ENCODE assay signal across 25 mouse cellular contexts in the genomic region with DNA sequence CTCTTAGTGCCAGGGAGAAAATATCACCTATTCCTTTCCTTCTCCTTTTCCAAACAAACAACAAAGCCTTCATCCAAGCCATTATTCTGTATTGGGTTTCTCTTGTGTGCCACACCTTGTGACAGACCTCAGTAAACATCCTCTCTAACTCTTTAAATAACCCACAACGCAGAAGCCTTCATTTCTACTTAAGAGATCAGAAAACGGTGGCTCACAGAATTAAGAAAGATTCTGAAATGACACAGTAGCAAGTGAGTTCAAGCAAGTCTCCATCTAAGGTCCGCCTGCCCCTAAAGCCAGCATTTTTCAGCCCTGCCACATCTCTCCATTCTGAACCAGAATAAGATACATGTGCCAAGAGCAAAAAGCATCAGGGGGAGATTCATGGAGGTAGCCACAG.
DNase-seq lines count a peak whose midpoint lies in the region; ATAC-seq and TF ChIP-seq lines count a peak whose summit lies in the region.
"Had no signal": no experiment of that assay in that cellular context is flagged by ENCODE, and none has a peak within 500 bp of the region (broad histone marks: within the 10 kb centered on the region; RNA-seq: fewer than 3 reads in every experiment).

No protein-coding gene starts in this region.

- no peaks in the 10 kb centered on the region for H3K27me3 ChIP-seq in heart, embryonic 13.5 days (replicated peaks)
- H3K27me3 ChIP-seq in spleen, adult 2 months (ENCODE audit: control insufficient read depth, insufficient read depth, low read length), result no peaks in the 10 kb centered on the region
- no peaks in the 10 kb centered on the region for H3K27me3 ChIP-seq in embryonic facial prominence, embryonic 10.5 days (replicated peaks; ENCODE audit: low read depth, poor library complexity, severe bottlenecking)
- no peaks in the 10 kb centered on the region for H3K27me3 ChIP-seq in neural tube, embryonic 15.5 days (replicated peaks)
- H3K27me3 ChIP-seq: forebrain, embryonic 12.5 days; intestine, embryonic 15.5 days; limb, embryonic 15.5 days; liver, embryonic 15.5 days; Patski had no signal

- H3K9ac ChIP-seq in heart, embryonic 13.5 days, result no peak overlapping the region
- no peak overlapping the region for H3K9ac ChIP-seq in neural tube, embryonic 15.5 days (replicated peaks)
- H3K9ac ChIP-seq: forebrain, embryonic 12.5 days; intestine, embryonic 15.5 days; limb, embryonic 15.5 days; liver, embryonic 15.5 days had no signal

- DNase-seq in heart, adult 9 months (ENCODE audit: low spot score in 2 of 2), result no peak
- DNase-seq in spleen, adult 2 months (ENCODE audit: low read depth in 1 of 2, low spot score in 2 of 2), result no peak
- no peak for DNase-seq in spleen, postnatal 36 days (ENCODE audit: low spot score in 2 of 2)
- no peak for DNase-seq in embryonic facial prominence, embryonic 10.5 days (ENCODE audit: low spot score)
- DNase-seq in layer of hippocampus, postnatal 36 days, result no peak
- DNase-seq: adrenal gland, postnatal 10 days; cerebellum, adult 11 months; cerebellum, postnatal 25 days; gastrocnemius, postnatal 14 days; heart, adult 18-20 months; kidney, postnatal 10 days; right cerebral cortex, postnatal 25 days; thymus, postnatal 4 days had no signal

- TF ChIP-seq CTCF in spleen, adult 2 months (IDR thresholded peaks at IDR 0.05; ENCODE audit: extremely low read depth, insufficient read depth, insufficient read length, insufficient replicate concordance), result no peak

- ATAC-seq in heart, embryonic 13.5 days (ENCODE audit: extremely low read depth, insufficient number of reproducible peaks, low FRiP score, low TSS enrichment), result no peak
- no peak for ATAC-seq in neural tube, embryonic 15.5 days (ENCODE audit: low FRiP score)
- ATAC-seq: activated CD4-positive, CD25-positive, alpha-beta regulatory T cell, adult 4 months; intestine, embryonic 15.5 days; Patski had no signal

- H3K9me3 ChIP-seq in heart, embryonic 13.5 days, result no peaks in the 10 kb centered on the region
- no peaks in the 10 kb centered on the region for H3K9me3 ChIP-seq in embryonic facial prominence, embryonic 10.5 days
- H3K9me3 ChIP-seq in neural tube, embryonic 15.5 days (replicated peaks), result no peaks in the 10 kb centered on the region
- H3K9me3 ChIP-seq: forebrain, embryonic 12.5 days; hindbrain, embryonic 10.5 days; intestine, embryonic 15.5 days; limb, embryonic 15.5 days; liver, embryonic 15.5 days had no signal

- no peak for TF ChIP-seq POLR2A in spleen, adult 2 months (IDR thresholded peaks at IDR 0.05; ENCODE audit: low read depth, low read length)

- H3K4me1 ChIP-seq in heart, embryonic 13.5 days, result peaks cover 49% of the 10 kb centered on the region
- no peaks in the 10 kb centered on the region; the same call in 1 of the 2 replicates for H3K4me1 ChIP-seq in spleen, adult 2 months (ENCODE audit: control insufficient read depth, insufficient read depth, insufficient read length)
- H3K4me1 ChIP-seq in embryonic facial prominence, embryonic 10.5 days, result peaks cover 67% of the 10 kb centered on the region
- peaks cover 43% of the 10 kb centered on the region for H3K4me1 ChIP-seq in neural tube, embryonic 15.5 days

- no peak overlapping the region for H3K4me2 ChIP-seq in heart, embryonic 13.5 days
- no peak overlapping the region for H3K4me2 ChIP-seq in neural tube, embryonic 15.5 days
- H3K4me2 ChIP-seq: forebrain, embryonic 12.5 days; intestine, embryonic 15.5 days; limb, embryonic 15.5 days; liver, embryonic 15.5 days; midbrain, embryonic 11.5 days had no signal

- H3K27ac ChIP-seq in heart, embryonic 13.5 days (replicated peaks), result peak overlapping the region; percentile 42; the same call in 1 of the 2 replicates
- H3K27ac ChIP-seq in spleen, adult 2 months (ENCODE audit: insufficient read depth, low read length), result peak overlapping the region; percentile 64
- peak overlapping the region; percentile 65 for H3K27ac ChIP-seq in embryonic facial prominence, embryonic 10.5 days (replicated peaks)
- H3K27ac ChIP-seq in neural tube, embryonic 15.5 days (replicated peaks), result peak overlapping the region; percentile 24
- H3K27ac ChIP-seq: forebrain, embryonic 12.5 days; hindbrain, embryonic 10.5 days; layer of hippocampus, adult 2 months; liver, embryonic 15.5 days; macrophage had no signal

- H3K4me3 ChIP-seq in heart, embryonic 13.5 days, result no peak overlapping the region
- H3K4me3 ChIP-seq in spleen, adult 2 months (ENCODE audit: extremely low read depth, insufficient read depth, insufficient read length), result no peak overlapping the region
- H3K4me3 ChIP-seq in embryonic facial prominence, embryonic 10.5 days, result no peak overlapping the region
- H3K4me3 ChIP-seq in neural tube, embryonic 15.5 days (replicated peaks), result no peak overlapping the region
- H3K4me3 ChIP-seq: forebrain, embryonic 12.5 days; hindbrain, embryonic 10.5 days; intestine, embryonic 15.5 days; layer of hippocampus, adult 2 months; limb, embryonic 15.5 days; liver, embryonic 15.5 days had no signal

- 74% methylated on average over 3 of the region's 3 CpGs for WGBS in heart, embryonic 13.5 days
- 61% methylated on average over 3 of the region's 3 CpGs for WGBS in spleen, adult 2 months
- 72% methylated on average over 3 of the region's 3 CpGs for WGBS in embryonic facial prominence, embryonic 10.5 days
- WGBS in neural tube, embryonic 15.5 days, result 72% methylated on average over 3 of the region's 3 CpGs

- H3K36me3 ChIP-seq in heart, embryonic 13.5 days, result no peaks in the 10 kb centered on the region
- H3K36me3 ChIP-seq in spleen, adult 2 months (ENCODE audit: control insufficient read depth, insufficient read depth, low read length), result no peaks in the 10 kb centered on the region
- H3K36me3 ChIP-seq in embryonic facial prominence, embryonic 10.5 days (replicated peaks), result no peaks in the 10 kb centered on the region
- no peaks in the 10 kb centered on the region for H3K36me3 ChIP-seq in neural tube, embryonic 15.5 days
- H3K36me3 ChIP-seq: forebrain, embryonic 12.5 days; hindbrain, embryonic 10.5 days; intestine, embryonic 15.5 days; limb, embryonic 15.5 days; liver, embryonic 15.5 days had no signal
